Mouse (Mus musculus): Measurements from ENCODE around the gene Zfp518b. TPM values are rescaled to one million over a fixed set of nuclear protein-coding genes. Genes with fewer than 3 reads are reported as not detected.

The Zfp518b gene
- 1 to 10 TPM; 2.3 to 3.2 TPM for total RNA-seq (2021)
- long read RNA-seq, experiment 1, partial matches to known transcripts = 0 of 1 reads
- long read RNA-seq, experiment 1, other reads (novel, unspliced or antisense) = 1 of 1 reads
- long read RNA-seq, experiment 2, full-length matches to known transcripts = 2 of 4 reads
- long read RNA-seq, experiment 2, partial matches to known transcripts = 0 of 4 reads
- long read RNA-seq, experiment 2, other reads (novel, unspliced or antisense) = 2 of 4 reads

DNA sequence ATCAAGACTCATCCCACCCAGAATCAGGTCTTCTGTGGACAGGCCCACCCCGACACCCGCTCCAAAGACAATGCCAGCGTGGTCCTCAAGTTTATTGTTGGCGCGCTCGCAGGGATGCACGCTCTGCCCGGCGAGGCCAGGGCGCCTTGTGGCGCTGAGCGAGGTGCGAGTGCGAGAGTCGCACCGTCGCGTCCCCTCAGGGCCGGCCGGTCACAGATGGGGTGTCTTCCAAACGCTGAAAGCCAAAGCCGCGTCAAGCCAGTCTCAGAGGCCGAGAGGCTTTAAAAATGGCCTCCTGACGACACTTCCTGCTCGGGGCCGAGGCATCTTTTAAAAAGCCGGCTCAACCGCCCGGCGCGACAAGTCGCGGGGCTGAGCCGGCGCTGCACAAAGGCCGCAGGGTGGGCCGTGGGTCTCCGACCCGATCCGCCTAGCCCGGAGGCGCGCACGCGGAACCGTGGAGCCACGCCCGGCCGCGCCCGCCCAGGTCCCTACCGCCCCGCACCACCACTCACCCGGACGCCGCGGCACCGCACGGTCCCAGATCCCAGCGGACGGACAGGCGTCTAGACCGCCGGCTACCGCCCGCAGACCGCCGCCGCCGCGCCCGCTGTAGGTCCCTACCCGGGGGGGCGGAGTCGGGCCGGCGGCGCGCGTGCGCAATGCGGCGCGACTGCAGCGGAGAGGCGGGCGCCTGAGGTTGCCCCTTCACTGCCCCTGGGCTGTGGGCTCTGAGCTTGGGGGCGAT is at the start of gene Zfp518b:
Gene Zfp518b, minus strand, starts transcription at position 663 of the 748 bp plus-strand sequence.
- TF ChIP-seq CTCF (IDR thresholded peaks at IDR 0.05) = no peak
- Histone ChIP-seq H3K4me3 (peak within 1 kb of the TSS; percentile 93), H3K27ac (peak within 1 kb of the TSS; percentile 83)
- intact Hi-C loops (cut with DNase I) = no loop called here
- DNase-seq = peak; percentile 90

GRCm38 (mm10) chr5:38708940-38709581 is 24.4 kb upstream of the Zfp518b start:
- no peak overlapping the region for H3K27ac ChIP-seq
- no peak for TF ChIP-seq CTCF (IDR thresholded peaks at IDR 0.05)
- H3K4me3 ChIP-seq = no peak overlapping the region
- DNase-seq = no peak
- intact Hi-C loops (cut with DNase I) = no loop called here

- no peak overlapping the region for H3K4me3 ChIP-seq
- H3K27ac ChIP-seq = no peak overlapping the region
- DNase-seq = no peak
- TF ChIP-seq CTCF (IDR thresholded peaks at IDR 0.05) = no peak
- intact Hi-C loops (cut with DNase I) = no loop called here
Measured at GRCm38 (mm10) chr5:38707364-38708075, 22.9 kb upstream of the Zfp518b start.

DNA sequence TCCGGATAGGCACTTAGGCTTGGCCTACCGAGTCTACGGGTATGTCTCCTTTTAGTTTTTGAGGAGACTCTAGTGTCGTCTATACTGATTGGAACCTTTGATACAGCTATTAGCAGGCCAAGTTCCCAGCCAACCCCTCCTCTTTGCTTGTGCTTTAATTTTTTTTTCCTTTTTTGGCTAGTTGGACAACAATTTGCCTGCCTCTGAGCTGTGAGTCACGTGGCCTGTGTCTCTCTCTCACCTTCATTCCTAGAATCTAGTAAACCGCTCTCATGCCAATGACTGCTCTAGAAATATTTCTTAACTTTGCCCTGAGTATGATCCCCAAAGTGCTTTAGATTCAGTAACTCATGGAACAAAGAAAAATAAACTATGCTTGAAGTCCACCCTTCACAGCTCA is 18.3 kb upstream of the Zfp518b start:
- TF ChIP-seq CTCF (IDR thresholded peaks at IDR 0.05) = no peak
- intact Hi-C loops (cut with DNase I) = no loop called here
- Histone ChIP-seq H3K27ac (no peak overlapping the region), H3K4me3 (no peak overlapping the region)
- no peak for DNase-seq

GRCm38 (mm10) chr5:38702091-38702490 is 17.5 kb upstream of the Zfp518b start:
- intact Hi-C loops (cut with DNase I) = no loop called here
- no peak for DNase-seq
- Histone ChIP-seq H3K27ac (no peak overlapping the region), H3K4me3 (no peak overlapping the region)
- no peak for TF ChIP-seq CTCF (IDR thresholded peaks at IDR 0.05)

DNA sequence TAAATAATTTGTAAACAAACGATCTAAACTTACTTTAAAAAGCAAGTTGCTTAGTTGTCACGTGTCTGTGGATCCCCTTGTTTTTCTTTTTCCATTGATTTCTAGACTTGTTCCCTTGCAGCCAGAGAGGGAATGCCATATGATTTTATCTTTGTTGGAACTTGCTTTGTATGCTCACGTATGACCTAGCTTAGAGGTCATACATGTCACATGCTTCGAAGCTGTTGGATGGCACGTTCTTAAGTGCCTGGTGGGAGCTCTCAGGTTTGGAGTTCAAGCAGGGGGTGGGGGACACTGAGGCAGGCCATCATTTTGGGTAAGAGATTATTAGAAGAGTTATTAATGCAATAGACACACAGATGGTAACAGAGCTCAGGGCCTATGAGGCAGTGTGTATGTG is 13.8 kb upstream of the Zfp518b start:
- Histone ChIP-seq H3K27ac (no peak overlapping the region), H3K4me3 (no peak overlapping the region)
- intact Hi-C loops (cut with DNase I) = no loop called here
- no peak for TF ChIP-seq CTCF (IDR thresholded peaks at IDR 0.05)
- DNase-seq = no peak

DNA sequence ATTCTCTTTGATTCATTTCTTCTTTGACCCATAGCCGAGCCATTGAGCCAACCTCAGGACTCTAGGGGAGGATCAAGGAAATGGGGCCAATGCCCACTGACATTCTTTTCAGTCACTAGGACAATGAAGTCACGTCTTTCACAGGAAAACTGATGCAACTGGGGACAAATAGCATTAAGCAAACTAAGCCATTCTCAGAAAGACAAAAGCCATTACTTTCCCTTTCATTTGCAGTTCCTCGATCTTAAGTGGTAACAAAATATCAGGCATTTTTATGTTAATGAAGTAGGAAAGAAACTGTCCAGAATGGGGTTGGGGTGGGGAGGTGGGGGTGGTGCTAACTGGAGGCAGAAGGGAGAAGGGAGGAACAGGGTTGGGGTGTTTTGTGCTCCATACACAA is 13.4 kb upstream of the Zfp518b start:
- no peak overlapping the region for H3K27ac ChIP-seq
- TF ChIP-seq CTCF (IDR thresholded peaks at IDR 0.05) = no peak

DNA sequence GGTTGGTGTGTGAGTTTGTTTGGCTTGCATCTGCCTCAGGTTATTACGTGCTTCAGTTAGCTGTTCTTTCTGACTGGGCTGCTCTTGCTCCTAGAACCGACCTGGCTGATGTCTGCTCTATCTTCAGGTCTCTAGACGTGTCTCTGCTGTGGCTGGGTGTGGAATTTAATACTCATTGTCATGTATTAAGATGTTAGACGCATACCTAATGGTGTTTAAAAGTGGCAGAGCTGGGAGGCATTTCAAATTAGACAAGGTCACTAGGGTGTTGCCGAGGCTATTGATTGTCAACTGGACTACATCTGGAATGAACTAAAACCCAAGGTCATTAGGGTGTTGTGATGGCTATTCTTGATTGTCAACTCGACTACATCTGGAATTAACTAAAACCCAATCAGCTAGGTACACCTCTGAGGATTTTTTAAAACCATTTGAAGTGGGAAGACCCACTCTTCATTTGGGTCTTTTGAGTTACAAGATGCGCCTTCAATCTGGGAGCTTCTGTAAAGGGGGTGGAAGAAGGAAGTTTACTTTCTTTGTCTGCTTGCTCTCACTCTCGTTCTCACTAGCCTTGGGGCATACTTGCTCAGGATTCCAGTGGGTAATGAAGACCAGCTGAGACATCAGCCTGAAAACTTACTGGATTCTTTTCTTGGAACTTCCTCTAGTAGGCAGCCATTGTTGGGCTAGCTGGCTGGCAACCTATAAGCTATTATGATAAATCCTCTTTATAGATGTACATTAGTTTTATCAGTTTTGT is 12.2 kb upstream of the Zfp518b start:
- no peak for TF ChIP-seq CTCF (IDR thresholded peaks at IDR 0.05)
- no peak overlapping the region for H3K27ac ChIP-seq
- H3K4me3 ChIP-seq = no peak overlapping the region
- intact Hi-C loops (cut with DNase I) = no loop called here
- DNase-seq = no peak

More for the DNA sequence above, 13.4 kb upstream of the Zfp518b start:
- intact Hi-C loops (cut with DNase I) = no loop called here
- DNase-seq = no peak
- H3K4me3 ChIP-seq = no peak overlapping the region

GRCm38 (mm10) chr5:38692859-38693258 is 8.2 kb upstream of the Zfp518b start:
- H3K27ac ChIP-seq = no peak overlapping the region
- no peak for TF ChIP-seq CTCF (IDR thresholded peaks at IDR 0.05)
- H3K4me3 ChIP-seq = no peak overlapping the region
- intact Hi-C loops (cut with DNase I) = no loop called here
- no peak for DNase-seq

DNA sequence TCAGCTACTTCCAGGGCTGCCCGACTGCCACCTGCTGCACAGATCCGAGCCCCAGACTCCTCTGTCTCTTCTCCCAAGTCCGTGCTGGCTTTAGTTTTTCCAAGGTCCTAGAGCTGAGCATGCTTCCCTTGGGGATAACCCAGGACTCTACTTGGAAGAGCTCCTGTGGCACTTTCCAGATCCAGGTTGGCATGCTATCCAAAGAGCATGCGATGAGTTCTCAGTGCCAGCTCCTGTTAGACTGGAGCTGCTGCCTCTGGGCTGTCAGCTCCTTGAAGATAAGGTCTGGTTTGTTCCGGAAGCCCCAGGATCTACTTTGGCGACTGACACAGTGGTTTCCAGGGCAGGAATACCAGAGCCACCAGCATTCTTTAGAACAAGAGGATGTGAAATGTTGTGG is 4.6 kb upstream of the Zfp518b start:
- H3K27ac ChIP-seq = no peak overlapping the region
- intact Hi-C loops (cut with DNase I) = no loop called here
- H3K4me3 ChIP-seq = no peak overlapping the region
- TF ChIP-seq CTCF (IDR thresholded peaks at IDR 0.05) = no peak
- no peak for DNase-seq

GRCm38 (mm10) chr5:38687694-38688093 is 3.1 kb upstream of the Zfp518b start:
- no peak for TF ChIP-seq CTCF (IDR thresholded peaks at IDR 0.05)
- no peak for DNase-seq
- no peak overlapping the region for H3K4me3 ChIP-seq
- intact Hi-C loops (cut with DNase I) = no loop called here
- H3K27ac ChIP-seq = no peak overlapping the region

- intact Hi-C loops (cut with DNase I) = no loop called here
- no peak overlapping the region for H3K27ac ChIP-seq
- no peak overlapping the region for H3K4me3 ChIP-seq
- DNase-seq = no peak
- no peak for TF ChIP-seq CTCF (IDR thresholded peaks at IDR 0.05)
Measured at GRCm38 (mm10) chr5:38658836-38659235, 25.8 kb downstream of the Zfp518b start.

Data from gastrocnemius, adult 2 months (tissue).